Mouse (Mus musculus) heart, postnatal 36 days (tissue): ENCODE measurements around the gene Zfp780b. TPM values are rescaled to one million over a fixed set of nuclear protein-coding genes. Genes with fewer than 3 reads are reported as not detected.
"Not testable (repeated sequence)": the region's sequence is repeated elsewhere in the genome, so short reads cannot be mapped to it uniquely, and the experiment has no call there.

Experiments used
- DNase-seq, 2 experiments: peaks; one replicate each; pipeline ENCODE4 v3.0.0; 2021 to 2022
- intact Hi-C: fragments of 180-260 bp; cut with DNase I; formaldehyde crosslinking; loops from one replicate; pipeline ENCODE4 v1.15.1; 2025
- total RNA-seq, 2 experiments: library from RNA; stranded (reverse); gene quantifications; 2 replicates each; pipeline ENCODE4 v1.2.3; 2021

Zfp780b gene
- total RNA-seq = 1 to 10 TPM; 7.1 to 7.9 TPM

DNA sequence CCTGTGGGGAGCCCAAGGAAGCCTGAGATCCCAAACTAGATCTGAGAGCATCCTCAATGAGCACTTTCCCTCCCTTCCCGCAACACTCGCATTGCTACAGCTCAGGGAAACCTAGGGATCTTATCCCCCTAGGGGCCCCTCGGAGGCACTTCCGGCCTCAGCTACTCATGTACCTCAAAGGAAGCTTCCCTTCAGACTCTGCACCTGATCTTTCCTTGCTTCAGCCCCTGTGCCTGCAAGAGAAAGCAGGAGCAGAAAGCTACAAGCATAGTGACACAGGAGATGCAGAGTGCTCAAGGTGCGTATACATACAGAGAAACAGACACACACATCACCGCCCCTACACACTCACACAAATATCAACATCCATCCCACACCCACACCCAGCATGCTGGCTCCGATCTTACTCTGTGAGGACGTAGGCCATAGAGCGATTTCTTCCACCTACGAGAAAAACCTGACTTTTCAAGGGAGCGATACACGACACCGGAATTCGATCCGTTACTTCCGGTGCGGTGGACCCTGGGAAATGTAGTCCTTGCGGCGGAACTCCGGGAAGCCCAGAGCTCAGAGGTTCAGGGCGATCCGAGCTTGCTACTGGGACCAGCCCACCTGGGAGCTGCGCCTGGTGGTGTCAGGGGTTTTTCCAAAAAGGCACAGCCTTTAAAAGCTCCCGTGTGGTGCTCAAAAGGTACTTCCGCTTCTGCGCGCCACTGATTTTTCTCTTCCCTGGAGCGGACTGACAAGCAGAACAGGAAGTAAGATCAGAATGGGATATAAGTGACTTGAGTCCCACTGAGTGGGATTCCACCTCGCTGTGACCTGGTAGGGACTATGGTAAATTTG, at the start of gene Zfp780b:
Gene Zfp780b (minus strand): TSS at position 489 of the 846 bp plus-strand sequence.
- intact Hi-C loops = loop anchor here (5.0 kb wide), 1 partner anchor 177 kb away; no protein-coding TSS in a partner anchor
- peak; percentile 80 to 83 for DNase-seq

DNA sequence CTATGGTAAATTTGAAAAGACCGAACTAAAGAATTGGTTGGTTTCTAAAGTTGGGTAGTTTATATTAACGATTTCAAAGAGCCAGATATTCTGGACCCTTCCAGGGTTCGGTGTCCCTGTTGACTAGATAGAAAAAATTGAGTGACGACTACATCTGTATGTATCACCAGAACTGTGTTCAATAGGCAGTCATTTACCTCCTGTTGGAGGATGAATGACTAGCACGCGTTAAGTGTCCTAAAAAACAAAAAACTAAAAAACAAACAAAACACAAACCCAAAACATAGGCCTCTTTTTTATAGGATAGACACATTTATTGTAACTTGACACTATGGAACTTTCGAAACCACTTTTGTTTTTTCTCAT, 35.5 kb upstream of the Zfp780b start:
- intact Hi-C loops = no loop called here
- DNase-seq = no peak

DNA sequence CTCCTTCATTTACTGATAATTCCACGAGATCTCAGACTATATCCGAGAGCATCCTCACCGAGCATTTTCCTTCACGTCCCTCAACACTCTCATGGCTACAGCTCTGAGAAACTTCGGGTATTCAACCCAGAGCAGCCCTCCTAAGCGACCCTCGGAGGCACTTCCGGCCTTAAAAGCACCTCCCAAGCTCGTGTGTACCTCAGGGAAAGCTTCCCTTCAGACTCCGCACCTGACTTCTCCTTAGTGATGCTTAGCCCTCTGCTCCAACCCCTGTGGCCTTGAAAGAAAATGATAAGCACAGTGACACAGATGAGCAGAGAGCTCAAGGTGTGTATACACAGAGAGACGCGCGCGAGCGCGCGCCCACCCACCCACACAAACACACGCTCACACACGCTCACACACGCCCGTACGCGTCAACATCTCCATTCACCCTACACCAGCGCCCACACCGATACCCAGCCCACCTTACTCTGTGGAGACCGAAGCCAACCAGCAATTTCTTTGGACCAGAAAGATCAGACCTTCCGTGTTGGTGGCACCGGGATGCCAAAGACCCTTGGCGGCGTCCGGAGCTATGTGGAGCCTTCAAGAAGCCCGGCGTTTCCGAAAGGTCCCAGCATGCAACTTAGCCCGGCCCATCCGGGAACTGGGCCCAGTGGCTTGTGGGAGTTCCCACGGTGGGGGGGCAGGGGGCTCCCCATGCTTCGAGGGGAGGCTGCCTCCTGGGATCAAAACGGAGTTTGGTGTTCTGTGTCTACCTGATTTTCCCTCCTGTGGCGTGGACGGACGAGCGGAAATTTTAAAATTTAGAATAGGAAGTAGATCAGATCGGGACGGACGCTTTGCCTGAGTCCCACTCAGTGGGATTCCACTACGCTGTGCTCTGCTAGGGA, 34.8 kb upstream of the Zfp780b start, which contains the start of gene Zfp850:
Gene Zfp850 (minus strand): TSS at position 567 of the 896 bp plus-strand sequence.
- intact Hi-C loops = no loop called here
- DNase-seq = peak; percentile 75 to 76

DNA sequence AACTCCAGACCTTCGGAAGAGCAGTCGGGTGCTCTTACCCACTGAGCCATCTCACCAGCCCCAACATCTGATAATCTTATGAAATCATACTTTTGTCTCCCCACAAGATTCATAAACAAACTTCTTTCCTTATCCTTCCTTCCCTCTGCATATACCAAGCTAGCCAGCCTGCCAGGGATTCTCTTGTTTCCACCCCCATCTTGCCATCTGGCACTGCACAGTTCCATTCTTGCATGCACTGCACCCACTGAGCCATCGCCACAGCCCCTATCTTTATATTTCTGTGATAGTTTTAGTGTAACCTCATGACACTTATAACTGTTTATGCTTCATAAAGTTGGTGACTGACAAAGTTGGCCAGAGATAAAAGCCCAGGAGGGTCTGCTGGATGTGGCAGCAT, 31.3 kb upstream of the Zfp780b start:
- DNase-seq = no peak
- intact Hi-C loops = no loop called here

DNA sequence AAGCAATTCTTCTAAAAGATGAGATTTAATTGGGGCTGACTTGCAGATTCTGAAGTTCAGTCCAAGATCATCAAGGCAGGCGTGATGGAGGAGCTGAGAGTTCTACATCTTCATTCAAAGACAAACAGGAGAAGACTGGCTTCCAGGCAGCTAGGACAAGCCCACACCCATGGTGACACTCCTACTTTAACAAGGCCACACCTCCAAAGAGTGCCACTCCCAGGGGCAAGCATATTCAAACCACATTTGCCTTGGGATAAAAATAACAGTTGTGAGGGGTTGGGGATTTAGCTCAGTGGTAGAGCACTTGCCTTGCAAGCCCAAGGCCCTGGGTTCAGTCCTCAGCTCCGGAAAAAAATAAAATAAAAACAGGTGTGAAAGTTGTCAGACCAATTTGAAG, 3.2 kb upstream of the Zfp780b start:
- intact Hi-C loops = loop anchor here (2.0 kb wide), 1 partner anchor 67 kb away; no protein-coding TSS in a partner anchor
- no peak for DNase-seq

DNA sequence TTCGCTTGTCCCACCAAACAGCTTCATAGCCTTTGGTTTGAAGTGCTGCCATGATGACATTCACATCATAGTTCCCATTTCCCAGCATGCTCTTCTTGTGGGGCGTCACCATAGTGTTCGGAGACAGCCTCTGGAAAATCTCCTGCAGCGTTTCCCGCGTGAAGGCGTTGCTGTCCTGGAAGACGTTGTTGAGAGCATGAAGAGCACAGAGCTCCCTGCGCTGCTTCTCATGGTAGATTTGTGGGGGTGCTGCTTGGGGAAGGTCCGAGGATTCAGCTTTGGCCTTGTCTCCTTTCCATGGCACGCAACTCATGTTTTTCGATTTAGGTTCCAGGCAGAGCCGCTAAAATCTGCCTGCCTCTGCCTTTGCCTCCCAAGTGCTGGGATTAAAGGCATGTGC, 29.5 kb downstream of the Zfp780b start:
- intact Hi-C loops, DNase-seq: not testable (repeated sequence)

DNA sequence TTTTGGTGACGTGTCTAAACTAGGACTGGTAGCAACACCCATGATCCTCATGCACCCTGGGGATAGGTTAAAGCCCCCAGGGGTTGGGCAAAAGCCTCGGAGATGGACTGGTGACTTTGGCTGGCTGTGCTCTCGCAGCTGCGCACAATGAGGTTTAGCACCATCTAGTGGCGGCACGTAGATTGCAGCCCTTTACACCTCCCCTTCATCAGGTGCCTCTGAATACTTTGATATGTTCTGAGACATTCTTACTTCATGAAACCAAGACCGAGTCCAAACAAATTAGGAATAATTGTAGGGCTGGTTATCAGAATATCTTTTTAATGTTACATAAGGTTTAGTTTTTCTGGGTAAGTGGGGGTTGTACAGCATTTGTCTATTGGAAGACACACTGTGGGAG, 37.1 kb downstream of the Zfp780b start:
- DNase-seq = peak in 1 of 2 experiments; percentile 24
- intact Hi-C loops = loop anchor here (2.0 kb wide), 1 partner anchor 215 kb away; no protein-coding TSS in a partner anchor

DNA sequence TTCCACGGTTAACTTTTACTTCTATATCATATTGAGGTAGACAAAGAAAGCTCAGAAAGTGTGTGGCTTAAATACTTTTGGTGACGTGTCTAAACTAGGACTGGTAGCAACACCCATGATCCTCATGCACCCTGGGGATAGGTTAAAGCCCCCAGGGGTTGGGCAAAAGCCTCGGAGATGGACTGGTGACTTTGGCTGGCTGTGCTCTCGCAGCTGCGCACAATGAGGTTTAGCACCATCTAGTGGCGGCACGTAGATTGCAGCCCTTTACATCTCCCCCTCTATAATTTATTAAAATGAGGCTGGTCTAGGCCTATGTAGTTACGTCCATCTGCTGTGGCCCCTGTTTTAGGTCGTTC, 45.2 kb downstream of the Zfp780b start:
- DNase-seq, intact Hi-C loops: not testable (repeated sequence)

DNA sequence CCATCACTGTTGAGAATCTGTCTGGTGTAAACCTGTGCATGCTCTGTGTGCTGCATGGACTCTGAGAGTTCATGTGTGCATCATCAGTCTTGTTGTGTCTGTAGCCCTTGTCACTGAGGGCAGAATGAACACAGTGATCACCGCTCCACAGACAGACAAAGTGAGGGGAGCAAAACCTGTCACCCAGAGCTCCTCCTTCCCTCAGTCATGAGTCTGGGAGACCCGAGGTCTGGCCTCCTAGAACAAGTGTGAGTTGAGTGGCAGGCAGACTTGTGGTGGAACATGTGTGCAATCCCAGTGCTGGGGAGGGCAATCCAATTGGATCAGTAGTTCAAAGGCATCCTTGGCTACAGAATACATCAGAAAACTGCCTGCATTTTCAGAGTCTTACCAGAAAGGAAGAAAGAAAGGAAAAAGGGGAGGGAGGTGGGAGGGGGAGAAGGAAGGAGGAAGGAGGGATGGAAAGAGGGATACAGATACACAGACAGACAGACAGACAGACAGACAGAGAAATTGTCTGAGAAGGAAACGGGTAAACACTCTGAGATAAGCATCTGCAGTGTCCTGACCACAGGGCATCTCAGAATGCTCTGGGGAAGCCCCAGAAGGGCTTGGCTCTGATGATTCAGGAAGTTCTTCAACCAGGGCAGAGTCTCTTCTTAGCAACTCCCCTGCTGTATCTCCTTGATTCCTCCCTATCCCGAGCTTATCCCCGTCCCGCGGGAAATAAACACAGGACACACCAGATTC, 45.7 kb downstream of the Zfp780b start:
- intact Hi-C loops = no loop called here
- no peak for DNase-seq

DNA sequence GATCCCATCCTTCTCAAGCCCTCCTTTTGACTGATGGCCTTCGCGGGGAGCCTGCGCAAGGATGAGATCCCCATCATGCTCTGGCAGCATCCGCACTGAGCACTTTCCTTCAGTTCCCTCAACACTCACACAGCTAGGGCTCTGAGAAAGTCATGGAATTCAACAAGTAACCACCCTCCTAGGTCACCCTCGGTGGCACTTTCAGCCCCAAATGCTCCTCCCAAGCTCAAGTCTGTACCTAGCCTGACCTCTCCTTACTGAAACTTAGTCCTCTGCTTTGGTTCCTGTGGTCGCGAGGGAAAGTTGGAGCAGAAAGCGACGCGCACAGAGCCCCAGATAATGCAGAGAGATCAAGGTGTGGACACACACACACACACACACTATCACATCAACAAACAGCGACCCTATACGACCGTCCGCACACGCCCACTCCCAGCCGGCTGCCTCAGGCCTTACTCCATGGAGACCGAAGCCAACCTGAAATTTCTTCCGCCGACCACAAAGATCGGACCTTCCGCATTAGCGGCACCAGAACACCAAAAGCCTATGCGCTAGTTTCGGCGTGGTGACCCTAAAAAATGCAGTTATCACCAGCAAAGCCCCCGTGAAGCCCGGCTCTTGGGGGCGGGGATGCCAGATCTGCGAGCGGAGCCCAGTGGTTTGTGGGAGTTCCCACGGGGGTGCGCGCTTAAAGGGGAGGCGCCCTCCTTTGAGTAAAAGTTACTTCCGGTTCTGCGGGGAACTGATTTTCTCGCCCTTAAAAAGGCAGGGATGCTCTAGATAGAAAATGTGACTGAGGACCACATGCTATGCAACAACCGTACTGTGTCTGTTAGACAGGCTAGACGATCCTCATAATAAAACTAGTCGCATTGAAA, 49.9 kb downstream of the Zfp780b start, which contains the start of gene Zfp974:
Gene Zfp974 (minus strand): TSS at position 643 of the 878 bp plus-strand sequence.
- DNase-seq = peak; percentile 58 to 61
- intact Hi-C loops = loop anchor here (2.0 to 10.0 kb wide), 4 partner anchors 68 to 202 kb away; partner anchors contain the start of genes Zfp59 and Zfp626

DNA sequence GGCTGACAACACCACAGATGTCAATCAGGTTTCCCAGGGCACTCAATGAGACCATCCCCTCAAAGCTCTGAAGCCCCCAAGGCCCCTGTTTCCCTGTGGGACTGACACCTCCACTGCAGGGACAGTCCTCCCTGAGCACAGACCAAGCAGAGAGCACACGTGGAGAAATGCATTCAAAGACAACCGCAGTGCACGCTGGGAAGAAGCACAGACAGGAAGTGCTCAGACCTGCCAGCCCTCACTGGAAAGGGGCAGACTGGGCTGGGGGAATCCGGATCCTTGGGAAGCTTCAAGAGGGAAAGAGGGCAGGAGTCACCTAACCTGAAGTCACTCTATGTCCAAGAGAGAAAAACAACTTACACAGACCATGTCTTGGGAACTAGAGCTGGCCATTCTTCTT, 51.9 kb downstream of the Zfp780b start:
- not testable (repeated sequence) for DNase-seq
- intact Hi-C loops = loop anchor here (5.0 to 10.0 kb wide), 3 partner anchors 90 to 200 kb away; partner anchors contain the start of genes Zfp59 and Zfp626

DNA sequence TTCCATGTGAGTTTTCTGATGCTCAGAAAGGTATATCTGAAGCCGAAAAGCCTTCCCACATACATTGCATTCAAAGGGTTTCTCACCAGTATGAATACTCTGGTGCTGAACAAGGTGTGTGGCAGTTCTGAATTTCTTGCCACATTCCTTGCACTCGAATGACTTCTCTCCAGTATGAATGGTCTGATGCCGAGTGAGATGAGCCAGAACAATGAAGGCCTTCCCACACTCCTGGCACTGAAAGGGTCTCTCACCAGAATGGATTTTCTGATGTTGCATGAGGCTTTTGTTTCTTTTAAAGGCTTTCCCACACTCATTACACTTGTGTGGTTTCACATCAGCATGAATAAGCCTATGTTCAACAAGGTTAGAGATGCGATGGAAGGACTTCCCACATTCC, 68.0 kb downstream of the Zfp780b start:
- intact Hi-C loops = loop anchor here (1.0 kb wide), 1 partner anchor 53 kb away; no protein-coding TSS in a partner anchor
- not testable (repeated sequence) for DNase-seq

Other genes with a start within 250 kb of the Zfp780b start
- 1 to 10 TPM; 7.9 to 8.3 TPM for gene Zfp60, start 247.8 kb downstream of the Zfp780b start, total RNA-seq
- 1 to 10 TPM; 4.4 to 4.9 TPM for gene Zfp626, start 172.0 kb downstream of the Zfp780b start, total RNA-seq
- gene Zfp59, start 140.6 kb downstream of the Zfp780b start, total RNA-seq = 1 to 10 TPM; 2.4 to 2.7 TPM
- gene Zfp607a, start 121.6 kb downstream of the Zfp780b start, total RNA-seq = 1 to 10 TPM; 3.3 to 3.9 TPM
- 1 to 10 TPM; 4.4 to 5.3 TPM for gene Zfp974, start 49.7 kb downstream of the Zfp780b start, total RNA-seq
- under 1 TPM; 0.79 to 0.86 TPM for gene Zfp850, start 34.9 kb upstream of the Zfp780b start, total RNA-seq
- gene Psmc4, start 70.9 kb upstream of the Zfp780b start, total RNA-seq = 10 to 100 TPM; 88.9 to 91.6 TPM
- gene Fcgbp, start 92.1 kb upstream of the Zfp780b start, total RNA-seq = not detected
- gene 9530053A07Rik, start 150.3 kb upstream of the Zfp780b start, total RNA-seq = not detected
- 10 to 100 TPM; 32.0 to 33.5 TPM for gene Fbl, start 190.5 kb upstream of the Zfp780b start, total RNA-seq
- 10 to 100 TPM; 31.2 to 34.2 TPM for gene Dyrk1b, start 200.3 kb upstream of the Zfp780b start, total RNA-seq